Mouse (Mus musculus) brain, adult 2 months (tissue): ENCODE results near the gene Ddx47.

Experiments used
- DNase-seq: peaks from one replicate; pipeline ENCODE4 v3.0.0; 2011; ENCODE audit warnings: low read depth, low spot score

The Ddx47 gene

DNA sequence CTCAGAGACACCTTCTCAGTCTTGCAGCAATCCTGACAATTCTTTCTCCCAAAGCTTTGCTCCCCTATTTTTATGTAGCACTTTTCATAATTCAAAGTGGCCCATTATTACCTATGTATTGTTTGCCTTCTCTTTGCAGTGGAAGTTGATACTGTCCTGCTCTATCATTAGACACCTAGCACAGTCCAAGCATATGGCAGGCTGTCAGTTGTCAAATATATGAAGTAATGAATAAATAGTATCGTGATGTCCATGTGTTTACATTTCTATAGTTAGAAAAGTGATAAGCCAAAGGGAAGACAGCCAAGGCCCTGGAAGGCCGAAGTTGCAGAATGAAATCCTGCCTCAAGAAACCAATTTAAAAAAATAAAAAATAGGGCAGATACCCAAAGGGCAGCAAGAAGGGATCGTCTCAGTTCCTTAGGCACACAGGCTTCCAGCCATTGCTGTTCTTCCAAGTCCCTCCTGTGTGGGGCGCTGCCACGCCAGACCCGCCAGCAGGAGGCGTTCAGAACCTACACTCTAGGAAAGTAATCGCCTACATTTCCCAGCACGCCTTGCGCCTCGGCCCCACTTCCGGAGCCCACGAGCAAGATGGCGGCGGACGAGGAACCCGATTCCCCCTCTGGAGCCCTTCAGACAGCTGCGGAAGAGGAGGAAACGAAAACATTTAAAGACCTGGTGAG lies at the start of gene Ddx47:
Gene Ddx47, plus strand, starts transcription at position 565 of the 686 bp plus-strand sequence.
- peak; percentile 98 for DNase-seq

DNA sequence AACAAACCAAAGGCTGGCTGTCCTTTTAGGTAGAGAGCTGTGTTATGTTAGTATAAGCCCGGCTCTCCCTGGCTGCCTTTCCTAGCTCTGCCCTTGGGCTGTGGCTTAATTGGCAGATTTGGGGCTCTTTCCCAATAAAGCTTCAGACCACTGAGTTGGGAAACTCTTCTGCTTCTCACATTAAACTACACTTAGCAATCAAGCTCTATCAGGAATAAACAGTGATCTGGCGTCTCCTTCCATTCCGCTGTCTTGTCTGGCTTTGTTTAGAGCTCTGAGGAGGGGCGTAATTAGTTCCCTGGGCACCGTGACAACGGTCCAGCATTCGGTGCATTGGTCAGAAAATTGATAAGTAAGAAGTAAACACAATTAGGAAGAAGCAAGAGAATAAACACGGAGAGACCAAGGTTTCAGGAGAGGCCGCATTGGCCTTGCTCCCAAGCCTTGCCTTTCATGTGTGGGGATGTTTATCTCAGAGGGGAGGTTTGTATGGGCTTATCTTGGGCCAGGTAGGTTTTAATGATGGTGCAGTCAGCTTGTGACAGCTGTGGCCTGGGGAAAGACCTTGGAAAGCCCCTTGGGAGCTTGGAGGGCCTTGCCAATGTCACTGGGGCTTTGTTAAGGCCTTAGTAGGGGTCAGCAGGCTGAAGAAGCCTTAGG lies 49.4 kb upstream of the Ddx47 start:
- DNase-seq = no peak

DNA sequence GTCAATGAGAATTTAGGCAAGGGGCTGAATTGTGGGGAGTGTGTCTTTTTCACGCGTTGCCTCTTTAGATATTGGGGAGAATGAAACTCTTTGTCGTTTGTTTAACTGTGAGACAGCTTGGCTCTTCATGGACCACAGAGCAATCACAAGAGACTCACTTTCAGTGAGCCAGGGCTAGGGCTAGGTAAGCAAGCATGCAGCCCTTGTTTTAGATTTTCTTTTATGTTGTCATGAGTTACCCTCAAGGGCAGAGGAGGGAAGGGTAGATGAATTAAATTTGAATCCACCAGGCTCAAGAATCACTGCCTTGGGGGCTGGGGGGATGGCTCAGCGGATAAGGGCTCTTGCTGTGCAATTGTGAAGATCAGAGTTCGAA lies 48.9 kb upstream of the Ddx47 start:
- no peak for DNase-seq

DNA sequence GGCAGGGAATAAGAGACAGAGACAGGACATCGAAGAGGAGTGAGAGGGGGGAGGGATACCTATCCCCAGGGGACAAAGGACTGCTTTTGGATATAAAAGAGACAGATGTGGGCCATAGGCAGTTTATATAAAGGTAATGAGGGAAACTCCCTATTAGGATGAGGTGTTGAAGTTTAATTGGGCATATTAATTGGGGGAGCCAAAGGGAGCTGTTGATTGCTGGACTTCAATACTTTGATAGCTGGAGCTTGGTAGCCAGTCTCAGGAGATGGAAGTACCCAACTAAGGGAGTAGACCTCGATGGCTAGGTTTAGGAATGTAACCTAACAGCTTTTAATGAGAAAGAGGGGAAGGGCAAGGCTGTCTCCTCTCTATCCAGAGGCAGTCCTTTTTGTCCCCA lies 47.5 kb upstream of the Ddx47 start:
- no peak for DNase-seq

DNA sequence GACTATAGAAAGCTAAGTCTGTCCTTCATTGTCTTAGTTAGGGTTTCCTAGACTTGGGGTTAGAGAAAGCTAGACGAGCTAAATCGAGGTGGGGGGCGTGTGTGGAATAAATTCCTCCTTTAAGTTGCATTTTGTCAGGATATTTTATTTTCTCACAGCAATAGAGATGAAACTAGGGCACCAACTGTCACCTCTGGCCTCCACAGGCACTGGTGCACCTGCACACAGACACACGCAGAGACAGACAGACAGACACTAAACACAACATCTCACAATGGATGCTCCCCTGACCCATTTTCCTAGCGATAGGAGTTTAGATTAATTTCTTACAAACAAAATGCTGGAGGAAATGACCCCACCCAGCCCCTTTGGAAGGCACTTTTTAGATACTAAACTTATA lies 44.7 kb upstream of the Ddx47 start:
- no peak for DNase-seq

DNA sequence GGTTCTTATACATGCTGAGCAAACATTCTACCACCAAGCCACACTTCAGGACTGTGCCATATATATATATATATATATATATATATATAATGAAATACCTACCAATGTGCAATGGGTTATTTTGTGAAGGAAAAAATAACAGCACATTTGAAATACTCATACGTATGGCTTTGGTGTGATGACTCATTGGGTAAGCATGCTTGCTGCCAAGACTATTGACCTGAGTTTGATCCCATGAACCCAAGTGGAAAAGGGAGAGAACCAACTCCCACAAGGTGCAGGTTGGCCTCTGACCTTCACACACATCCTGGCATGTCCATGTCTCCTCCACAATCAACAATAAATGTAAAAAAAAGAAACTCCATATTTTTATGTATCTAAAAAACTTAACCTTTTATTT lies 43.1 kb upstream of the Ddx47 start:
- DNase-seq = no peak

DNA sequence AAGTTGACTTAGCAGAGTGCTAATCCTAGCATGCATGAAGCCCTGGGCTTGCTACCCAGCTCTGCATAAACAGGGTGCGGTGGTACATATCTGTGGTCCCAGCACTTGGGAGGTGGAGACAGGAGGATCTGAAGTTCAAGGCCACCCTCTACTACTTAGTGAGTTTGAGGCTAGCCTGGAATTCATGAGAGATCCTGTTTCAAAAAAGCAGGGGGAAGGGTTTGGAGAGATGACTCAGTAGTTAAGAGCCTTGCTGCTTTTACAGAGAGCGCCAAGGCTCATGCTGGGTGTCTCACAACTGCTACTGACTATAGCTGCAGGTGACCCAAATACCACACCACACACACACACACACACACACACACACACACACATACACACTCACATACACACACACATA lies 41.9 kb upstream of the Ddx47 start:
- DNase-seq = peak; percentile 29

DNA sequence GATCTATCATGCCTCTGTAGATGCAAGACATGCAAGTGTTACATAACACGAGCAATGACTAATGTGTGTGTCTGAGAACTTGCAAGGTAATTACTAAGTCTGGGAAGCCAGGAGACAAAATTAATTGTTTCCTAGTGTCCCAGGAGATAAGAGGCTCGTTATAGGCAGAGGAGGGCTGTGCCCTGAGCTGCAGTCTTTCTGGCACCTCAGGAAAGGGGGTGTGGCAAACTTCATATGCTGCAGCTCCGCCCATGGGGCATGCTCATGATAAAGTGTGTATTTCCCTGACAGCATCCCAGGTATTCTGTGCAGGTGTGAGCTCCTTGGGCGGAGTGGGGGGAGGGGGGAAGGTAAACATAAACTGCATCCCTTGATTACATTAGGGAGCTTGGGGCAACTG lies 39.3 kb upstream of the Ddx47 start:
- DNase-seq = peak; percentile 15

DNA sequence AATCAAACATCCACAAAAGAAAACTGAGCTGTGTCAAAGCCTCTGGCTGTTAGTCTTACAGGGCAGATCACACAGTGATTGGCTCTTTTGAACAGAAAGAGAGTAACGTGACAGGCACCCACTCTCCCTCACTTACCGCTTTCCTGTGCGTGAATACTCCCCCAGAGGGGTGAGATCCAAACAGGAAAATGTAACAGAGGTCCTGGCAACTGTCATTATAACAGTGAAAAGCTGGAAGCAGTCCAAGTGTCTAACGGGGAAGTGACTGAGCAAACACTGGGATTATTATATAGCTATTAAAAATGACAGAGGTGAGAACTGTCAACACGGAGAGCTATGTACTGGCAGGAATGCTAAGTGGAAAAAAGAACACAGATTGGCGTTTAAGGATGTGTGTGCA lies 34.8 kb upstream of the Ddx47 start:
- DNase-seq = no peak

DNA sequence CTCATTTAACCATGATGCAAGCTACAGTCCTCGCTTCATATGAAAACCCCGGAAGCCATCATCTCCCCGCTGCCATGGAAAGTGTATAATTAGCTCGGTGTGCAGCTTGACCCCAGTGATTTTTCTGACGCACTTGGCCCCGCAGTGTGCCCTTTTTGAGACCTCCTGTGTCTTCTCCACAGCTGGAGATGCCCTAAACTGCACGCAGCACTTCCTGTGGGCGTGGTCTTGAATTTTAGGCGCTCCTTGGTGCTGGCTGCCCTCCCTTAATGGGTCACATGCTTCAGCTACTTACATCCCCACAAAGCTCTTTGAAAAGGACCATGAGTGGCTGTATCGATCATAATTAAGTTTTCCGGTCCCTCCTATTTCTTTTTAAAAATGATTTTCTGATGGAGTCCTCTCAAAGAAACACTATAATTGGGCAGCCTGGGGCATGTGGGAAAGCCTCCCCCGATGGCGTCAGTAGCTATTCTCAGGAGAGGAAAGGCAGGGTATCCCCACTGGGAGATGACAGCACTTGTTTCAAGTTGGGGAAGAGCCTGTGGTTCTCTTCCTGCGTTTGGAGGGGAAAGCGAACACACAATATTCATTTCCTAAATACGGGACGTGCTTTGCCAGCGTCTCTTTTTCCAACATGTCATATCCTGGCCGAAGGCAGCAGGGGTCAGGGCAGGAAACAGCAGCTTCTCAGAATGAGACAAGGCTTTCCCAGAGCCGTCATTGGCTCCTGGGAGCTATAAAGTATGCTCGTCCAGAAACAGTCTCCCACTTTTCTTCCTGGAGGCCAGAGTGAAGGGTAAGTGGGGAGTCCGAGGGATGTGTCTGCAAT lies 30.0 kb upstream of the Ddx47 start, which contains the start of gene Apold1:
Gene Apold1, plus strand, starts transcription at position 488 of the 832 bp plus-strand sequence.
- peak; percentile 38 for DNase-seq

DNA sequence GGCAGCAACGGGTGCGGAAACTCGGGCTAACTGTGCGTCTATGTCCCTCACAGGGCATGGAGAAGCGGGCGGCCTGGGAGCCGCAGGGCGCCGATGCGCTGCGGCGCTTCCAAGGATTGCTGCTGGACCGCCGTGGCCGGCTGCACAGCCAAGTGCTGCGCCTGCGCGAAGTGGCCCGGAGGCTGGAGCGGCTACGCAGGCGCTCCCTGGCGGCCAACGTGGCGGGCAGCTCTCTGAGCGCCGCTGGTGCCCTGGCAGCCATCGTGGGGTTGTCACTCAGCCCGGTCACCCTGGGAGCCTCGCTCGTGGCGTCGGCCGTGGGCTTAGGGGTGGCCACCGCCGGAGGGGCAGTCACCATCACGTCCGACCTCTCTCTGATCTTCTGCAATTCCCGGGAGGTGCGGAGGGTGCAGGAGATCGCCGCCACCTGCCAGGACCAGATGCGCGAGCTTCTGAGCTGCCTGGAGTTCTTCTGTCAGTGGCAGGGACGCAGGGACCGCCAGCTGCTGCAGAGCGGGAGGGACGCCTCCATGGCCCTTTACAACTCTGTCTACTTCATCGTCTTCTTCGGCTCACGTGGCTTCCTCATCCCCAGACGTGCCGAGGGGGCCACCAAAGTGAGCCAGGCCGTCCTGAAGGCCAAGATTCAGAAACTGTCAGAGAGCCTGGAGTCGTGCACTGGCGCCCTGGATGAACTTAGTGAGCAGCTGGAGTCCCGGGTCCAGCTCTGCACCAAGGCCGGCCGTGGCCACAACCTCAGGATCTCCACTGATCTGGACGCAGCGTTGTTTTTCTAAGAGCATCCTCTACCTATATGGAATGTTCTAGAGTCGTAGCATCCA lies 27.7 kb upstream of the Ddx47 start:
- peak; percentile 95 for DNase-seq

DNA sequence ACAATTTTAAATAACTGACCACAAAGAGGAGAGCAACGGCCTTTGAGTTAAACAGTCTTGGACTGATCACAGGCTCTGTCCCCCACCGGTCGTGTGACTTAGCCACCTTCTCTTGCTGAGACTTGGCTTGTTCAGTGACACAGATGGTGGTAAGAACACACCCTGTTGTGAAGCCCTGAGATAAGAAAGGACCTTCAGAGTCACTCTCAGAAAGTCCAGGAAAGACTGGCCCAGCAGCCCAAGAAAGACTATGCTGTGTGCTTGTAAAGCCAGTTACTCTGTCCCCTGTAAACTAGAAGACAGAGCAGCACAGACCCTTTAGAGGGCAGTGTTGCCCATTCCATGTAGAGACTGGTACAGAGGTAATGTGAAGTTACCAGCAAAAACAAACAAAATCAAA lies 26.7 kb upstream of the Ddx47 start:
- DNase-seq = peak; percentile 51

DNA sequence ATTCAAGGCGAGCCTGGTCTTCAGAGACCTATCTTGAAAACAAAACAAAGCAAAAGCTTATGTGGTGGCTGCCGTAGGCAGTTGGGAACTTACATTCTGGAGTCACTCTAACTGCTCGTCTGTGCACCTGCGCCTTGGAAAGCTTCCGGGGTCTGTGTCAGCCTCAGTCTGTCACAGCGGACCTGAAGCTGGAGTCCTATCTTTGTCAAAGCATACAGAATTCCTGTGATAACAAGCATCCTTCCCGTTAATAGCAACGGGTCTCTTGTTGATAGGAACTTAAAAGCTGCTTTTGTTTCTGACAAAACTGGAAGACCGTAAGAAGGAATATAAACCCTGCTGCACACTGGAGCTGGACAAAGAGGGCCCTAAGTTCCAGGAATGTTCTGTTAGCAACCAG lies 23.0 kb upstream of the Ddx47 start:
- DNase-seq = no peak

DNA sequence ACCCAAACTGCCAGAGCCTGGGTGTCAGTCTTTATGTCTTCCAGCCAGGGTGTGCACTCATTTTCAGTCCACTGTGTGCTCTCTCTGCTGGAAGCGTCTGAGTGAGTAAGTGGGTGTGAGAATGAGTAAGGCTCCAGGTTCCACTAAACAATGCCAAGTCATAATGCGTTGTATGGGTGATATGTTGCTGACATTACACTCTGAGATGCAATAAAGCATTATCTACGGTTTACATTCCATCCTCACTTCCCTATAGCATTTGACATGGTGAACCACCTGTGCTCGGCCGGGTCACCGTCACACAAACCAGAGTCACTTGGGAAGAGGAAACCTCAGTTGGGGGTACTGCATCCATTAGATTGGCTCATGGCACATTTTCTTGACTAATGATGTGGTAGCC lies 20.7 kb upstream of the Ddx47 start:
- peak; percentile 33 for DNase-seq

DNA sequence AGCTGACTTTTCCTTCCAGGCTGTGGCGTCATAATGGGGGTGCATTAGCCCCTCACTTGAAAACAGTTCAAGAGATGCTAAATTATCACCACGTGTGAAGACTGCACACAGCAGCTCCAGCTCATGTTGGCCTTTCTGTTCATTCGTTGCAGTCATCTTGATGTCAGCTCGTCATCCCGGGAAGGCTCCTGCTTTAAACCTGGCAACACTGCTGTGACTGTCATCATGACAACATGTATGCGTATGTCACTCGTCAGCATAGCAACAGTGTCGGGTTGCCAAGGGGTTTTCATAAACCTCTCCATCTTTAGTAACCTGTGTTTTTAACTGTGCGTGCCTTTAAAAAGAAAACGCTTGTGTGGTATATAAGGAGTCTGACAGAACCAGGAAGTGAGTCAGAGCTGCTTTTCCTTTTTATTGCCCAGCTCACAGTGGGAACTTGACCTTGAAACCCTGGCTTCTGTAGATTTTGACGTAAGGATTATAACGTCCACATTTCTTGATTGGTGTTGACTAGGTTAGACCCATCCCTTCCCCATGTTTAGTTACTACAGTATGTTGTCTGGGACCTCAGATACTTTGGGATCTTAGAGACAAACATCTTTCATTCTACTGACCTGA lies 17.3 kb upstream of the Ddx47 start:
- peak; percentile 75 for DNase-seq

DNA sequence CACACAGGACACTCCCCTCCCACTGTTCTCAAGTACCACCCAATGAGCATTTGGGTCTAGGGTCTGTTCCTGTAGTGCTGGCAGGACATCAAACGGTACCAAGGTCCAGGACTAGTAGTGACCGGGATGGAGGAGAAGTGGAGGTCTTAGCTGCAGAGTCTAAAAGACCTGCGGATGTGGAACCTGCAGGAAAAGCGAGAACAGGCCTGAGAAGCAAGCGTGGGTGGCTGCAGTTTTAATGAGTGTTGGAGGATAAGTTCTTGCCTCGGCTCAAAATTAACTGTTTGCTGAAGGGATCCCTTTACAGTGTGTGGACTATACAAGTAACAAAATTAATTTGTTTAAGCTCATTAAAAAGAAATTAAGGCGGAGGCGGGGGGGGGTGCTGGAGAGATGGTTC lies 16.4 kb upstream of the Ddx47 start:
- peak; percentile 59 for DNase-seq

DNA sequence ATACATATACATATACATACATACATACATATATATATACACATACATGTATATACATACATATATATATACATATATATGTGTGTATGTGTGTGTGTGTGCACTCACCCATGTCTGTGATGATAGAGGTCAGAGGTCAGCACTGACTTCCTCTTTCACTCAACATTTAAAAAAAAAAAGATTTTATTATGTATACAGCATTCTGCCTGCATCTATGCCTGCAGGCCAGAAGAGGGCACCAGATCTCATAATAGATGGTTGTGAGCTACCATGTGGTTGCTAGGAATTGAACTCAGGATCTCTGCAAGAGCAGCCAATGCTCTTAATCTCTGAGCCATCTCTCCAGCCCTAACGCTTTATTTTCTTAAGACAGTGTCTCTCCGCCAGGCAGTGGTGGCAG lies 14.5 kb upstream of the Ddx47 start:
- DNase-seq = no peak

DNA sequence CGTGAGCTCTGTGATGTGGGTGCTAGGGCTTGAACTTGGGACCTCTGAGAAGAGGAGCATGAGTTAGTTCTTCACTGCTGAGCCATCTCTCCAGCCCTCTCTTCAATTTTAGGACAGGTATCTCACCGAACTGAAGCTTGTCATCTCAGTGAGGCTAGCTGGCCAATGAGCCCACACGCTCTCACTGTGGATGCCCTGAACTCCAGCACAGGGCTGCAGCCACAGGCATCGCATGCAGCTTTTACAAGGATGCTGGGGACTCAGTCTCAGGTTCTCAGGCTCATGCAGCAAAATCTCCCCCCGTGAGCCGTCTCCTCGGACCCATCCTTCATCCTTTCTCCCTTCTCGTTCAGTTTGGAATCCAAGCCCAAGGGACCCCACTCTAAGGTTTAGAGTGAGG lies 13.3 kb upstream of the Ddx47 start:
- no peak for DNase-seq

DNA sequence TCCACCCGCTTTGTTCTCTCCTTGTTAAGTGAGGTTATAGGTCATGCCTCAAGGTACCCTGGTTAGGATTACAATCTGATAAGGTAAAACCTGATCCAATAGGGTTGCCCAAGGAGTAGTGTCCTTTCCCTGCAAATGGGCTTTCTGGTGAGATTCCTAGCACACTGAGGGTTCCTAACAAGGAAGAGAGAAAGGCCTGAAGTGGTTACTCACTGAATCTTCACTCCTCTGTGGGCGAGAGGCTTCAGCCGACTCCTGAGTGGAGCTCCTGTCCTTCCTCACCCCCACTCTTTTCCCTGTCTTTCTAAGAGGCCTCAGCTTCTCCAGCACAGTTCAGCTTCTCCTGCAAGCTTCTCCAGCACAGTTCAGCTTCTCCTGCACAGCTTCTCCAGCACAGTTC lies 12.6 kb upstream of the Ddx47 start:
- no peak for DNase-seq

DNA sequence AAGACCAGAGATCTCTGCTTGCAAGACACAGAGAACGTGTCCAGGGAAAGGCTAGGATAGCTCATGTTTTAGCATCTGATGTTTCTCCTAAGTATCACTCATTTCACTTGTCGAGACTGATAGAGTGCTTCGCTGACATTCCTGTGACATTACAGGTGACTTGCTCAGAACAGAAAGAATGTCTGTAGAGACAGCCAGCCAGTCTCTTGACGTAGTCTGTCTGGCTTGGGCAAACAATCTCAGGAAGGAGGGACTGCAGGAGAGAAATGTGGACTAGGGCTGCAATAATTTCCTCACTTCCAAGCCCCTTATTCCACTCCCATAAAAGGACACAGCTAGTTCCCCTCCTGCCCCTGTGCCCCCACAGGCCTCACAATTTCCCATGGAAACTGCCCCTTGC lies 11.1 kb upstream of the Ddx47 start:
- no peak for DNase-seq

DNA sequence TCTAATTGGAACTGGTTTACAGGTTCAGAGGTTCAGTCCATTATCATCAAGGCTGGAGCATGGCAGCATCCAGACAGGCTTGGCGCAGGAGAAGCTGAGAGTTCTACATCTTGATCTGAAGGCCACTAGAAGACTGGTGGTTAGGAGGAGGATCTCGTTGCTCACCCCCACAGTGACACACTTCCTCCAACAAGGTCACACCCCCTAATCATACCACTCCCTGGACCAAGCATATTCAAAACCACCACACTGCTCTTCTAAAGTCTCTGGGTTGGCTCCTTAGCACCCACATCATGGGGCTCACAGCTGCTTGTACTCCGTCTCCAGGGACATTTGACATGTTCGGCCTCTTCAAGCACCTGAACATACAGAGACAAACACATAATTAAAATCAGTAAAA lies 9.4 kb upstream of the Ddx47 start:
- no peak for DNase-seq
